Mouse (Mus musculus) liver, embryonic 11.5 days (tissue): ENCODE measurements at regions not wholly inside any gene's neighbourhood (a gene's known extent, or its start where the extent isn't known, plus 50 kb on each side); places are given as distances from the start of the nearest gene placed in this dataset.

ENCODE experiments used
- ATAC-seq: fragments of 200-750 bp; cut with Nextera tagmentation; replicated peaks from 2 replicates; pipeline ENCODE4 v1.8.0; 2017; ENCODE audit warnings: moderate number of reproducible peaks, mild to moderate bottlenecking, moderate TSS enrichment, moderate library complexity; ENCODE audit not compliant: low FRiP score
- DNase-seq: peaks from one replicate; pipeline ENCODE4 v3.0.0-alpha.2; 2017; ENCODE audit warnings: low spot score
- H3K27ac ChIP-seq: fragments of 300-500 bp; sonication (generic); 2 replicates; pipeline ENCODE4 v1.5.1; 2014; ENCODE audit warnings: mild to moderate bottlenecking, low read depth, low read length, control low read depth
- H3K27me3 ChIP-seq: fragments of 300-500 bp; sonication (generic); replicated peaks from 2 replicates; pipeline ENCODE4 v1.6.1; 2014; ENCODE audit warnings: low read length, mixed read lengths; ENCODE audit not compliant: control insufficient read depth, insufficient read depth
- H3K36me3 ChIP-seq: fragments of 300-500 bp; sonication (generic); 2 replicates; pipeline ENCODE4 v1.6.1; 2014; ENCODE audit warnings: mild to moderate bottlenecking, low read length, moderate library complexity, mixed read lengths; ENCODE audit not compliant: control insufficient read depth, insufficient read depth
- H3K4me1 ChIP-seq: fragments of 300-500 bp; sonication (generic); replicated peaks from 2 replicates; pipeline ENCODE4 v1.6.1; 2014; ENCODE audit warnings: low read length, mixed read lengths; ENCODE audit not compliant: control insufficient read depth, insufficient read depth
- H3K4me2 ChIP-seq: fragments of 300-500 bp; sonication (generic); 2 replicates; pipeline ENCODE4 v1.6.1; 2014; ENCODE audit warnings: mild to moderate bottlenecking, control low read depth, moderate library complexity
- H3K4me3 ChIP-seq: fragments of 300-500 bp; sonication (generic); 2 replicates; pipeline ENCODE4 v1.5.1; 2014; ENCODE audit warnings: low read depth, low read length, control low read depth
- H3K9ac ChIP-seq: fragments of 300-500 bp; sonication (generic); 2 replicates; pipeline ENCODE4 v1.6.1; 2014; ENCODE audit warnings: low read depth, low read length, control low read depth
- H3K9me3 ChIP-seq: fragments of 300-500 bp; sonication (generic); 2 replicates; pipeline ENCODE4 v1.6.1; 2016; ENCODE audit warnings: low read length, inconsistent platforms, mixed read lengths; ENCODE audit not compliant: control insufficient read depth
- whole genome bisulfite sequencing: fragments of 180-500 bp; shearing (Covaris S2); extraction: QIAGEN DNeasy Blood & Tissue Kit; methylation state at CpG from one replicate; pipeline ENCODE4 v1.1.7; 2014; 5-methylcytosine and 5-hydroxymethylcytosine counted together

GRCm38 (mm10) chr17:26354431-26354830 is 60.2 kb upstream of the Neurl1b start:
- no peak overlapping the region for H3K4me2 ChIP-seq
- H3K36me3 ChIP-seq = no peaks in the 10 kb centered on the region
- ATAC-seq = no peak
- no peak for DNase-seq
- no peaks in the 10 kb centered on the region for H3K4me1 ChIP-seq
- 75% methylated on average over 3 of the region's 3 CpGs for WGBS
- no peaks in the 10 kb centered on the region; the same call in none of the 2 replicates for H3K27me3 ChIP-seq
- H3K9ac ChIP-seq = no peak overlapping the region
- H3K9me3 ChIP-seq = no peaks in the 10 kb centered on the region
- H3K27ac ChIP-seq = no peak overlapping the region
- no peak overlapping the region for H3K4me3 ChIP-seq

- Histone ChIP-seq H3K9ac (no peak overlapping the region), H3K9me3 (no peaks in the 10 kb centered on the region), H3K27me3 (no peaks in the 10 kb centered on the region; the same call in none of the 2 replicates), H3K4me1 (no peaks in the 10 kb centered on the region), H3K27ac (no peak overlapping the region), H3K4me3 (no peak overlapping the region), H3K4me2 (no peak overlapping the region), H3K36me3 (no peaks in the 10 kb centered on the region)
- ATAC-seq = no peak
- 78% methylated on average over 3 of the region's 3 CpGs for WGBS
- DNase-seq = no peak
These were observed 59.3 kb upstream of the Neurl1b start for GRCm38 (mm10) chr17:26355301-26355700.

GRCm38 (mm10) chr17:26356906-26357305 is 57.7 kb upstream of the Neurl1b start:
- 77% methylated on average over 5 of the region's 5 CpGs for WGBS
- peaks cover 9% of the 10 kb centered on the region for H3K4me1 ChIP-seq
- H3K27ac ChIP-seq = no peak overlapping the region
- H3K9ac ChIP-seq = no peak overlapping the region
- H3K36me3 ChIP-seq = no peaks in the 10 kb centered on the region
- DNase-seq (no peak), ATAC-seq (no peak)
- H3K4me3 ChIP-seq = no peak overlapping the region
- H3K4me2 ChIP-seq = no peak overlapping the region
- no peaks in the 10 kb centered on the region; the same call in 1 of the 2 replicates for H3K27me3 ChIP-seq
- H3K9me3 ChIP-seq = no peaks in the 10 kb centered on the region

- Histone ChIP-seq H3K27ac (no peak overlapping the region), H3K36me3 (no peaks in the 10 kb centered on the region), H3K9me3 (no peaks in the 10 kb centered on the region), H3K9ac (no peak overlapping the region), H3K27me3 (no peaks in the 10 kb centered on the region; the same call in 1 of the 2 replicates), H3K4me2 (no peak overlapping the region), H3K4me3 (no peak overlapping the region), H3K4me1 (peaks cover 14% of the 10 kb centered on the region)
- ATAC-seq = no peak
- DNase-seq = no peak
- WGBS = 65% methylated on average over 4 of the region's 4 CpGs
These were observed 56.8 kb upstream of the Neurl1b start for GRCm38 (mm10) chr17:26357784-26358183.

GRCm38 (mm10) chr17:26360711-26361110 is 53.9 kb upstream of the Neurl1b start:
- Histone ChIP-seq H3K4me1 (peaks cover 19% of the 10 kb centered on the region), H3K27ac (no peak overlapping the region)
- 64% methylated on average over 6 of the region's 6 CpGs for WGBS

GRCm38 (mm10) chr17:26361420-26361819 is 53.2 kb upstream of the Neurl1b start:
- H3K4me3 ChIP-seq = no peak overlapping the region
- no peak overlapping the region for H3K9ac ChIP-seq
- DNase-seq (no peak), ATAC-seq (0 out of 2 replicates have a peak, but pooled peaks have one; percentile 12)
- H3K9me3 ChIP-seq = no peaks in the 10 kb centered on the region
- H3K36me3 ChIP-seq = no peaks in the 10 kb centered on the region
- peak overlapping the region; percentile 33 for H3K4me2 ChIP-seq
- 52% methylated on average over 7 of the region's 7 CpGs for WGBS
- no peak overlapping the region for H3K27ac ChIP-seq
- no peaks in the 10 kb centered on the region for H3K27me3 ChIP-seq
- H3K4me1 ChIP-seq = peaks cover 19% of the 10 kb centered on the region

More at GRCm38 (mm10) chr17:26360711-26361110, 53.9 kb upstream of the Neurl1b start:
- no peak overlapping the region for H3K9ac ChIP-seq
- no peak overlapping the region for H3K4me2 ChIP-seq
- H3K9me3 ChIP-seq = no peaks in the 10 kb centered on the region
- no peak overlapping the region for H3K4me3 ChIP-seq
- ATAC-seq (no peak), DNase-seq (no peak)
- H3K36me3 ChIP-seq = no peaks in the 10 kb centered on the region
- H3K27me3 ChIP-seq = no peaks in the 10 kb centered on the region

GRCm38 (mm10) chr17:26361992-26362391 is 52.6 kb upstream of the Neurl1b start:
- Histone ChIP-seq H3K4me3 (no peak overlapping the region), H3K9ac (no peak overlapping the region), H3K4me2 (peak overlapping the region; percentile 33)

GRCm38 (mm10) chr17:26362586-26363361 is 51.9 kb upstream of the Neurl1b start:
- 0 out of 2 replicates have a peak, but pooled peaks have one; percentile 29 for ATAC-seq
- 60% methylated on average over 12 of the region's 12 CpGs for WGBS
- Histone ChIP-seq H3K4me2 (peak overlapping the region; percentile 27; the same call in 1 of the 2 replicates), H3K9ac (no peak overlapping the region), H3K4me3 (no peak overlapping the region), H3K9me3 (no peaks in the 10 kb centered on the region), H3K27me3 (no peaks in the 10 kb centered on the region), H3K4me1 (peaks cover 19% of the 10 kb centered on the region), H3K36me3 (no peaks in the 10 kb centered on the region), H3K27ac (no peak overlapping the region)
- DNase-seq = no peak

More at GRCm38 (mm10) chr17:26361992-26362391, 52.6 kb upstream of the Neurl1b start:
- Histone ChIP-seq H3K4me1 (peaks cover 19% of the 10 kb centered on the region), H3K9me3 (no peaks in the 10 kb centered on the region), H3K27me3 (no peaks in the 10 kb centered on the region), H3K27ac (no peak overlapping the region), H3K36me3 (no peaks in the 10 kb centered on the region)
- no peak for DNase-seq
- peak; percentile 77; the same call in 1 of the 2 replicates for ATAC-seq
- WGBS = 30% methylated on average over 3 of the region's 3 CpGs
